Mouse (Mus musculus) heart, postnatal 0 days (tissue): ENCODE data around the gene Cacna2d4.

Experiments
- CTCF ChIP-seq: IDR thresholded peaks from 2 replicates; pipeline ENCODE4 v1.5.1; 2016; ENCODE audit warnings: antibody characterized with exemption, control low read depth, low read depth
- EP300 ChIP-seq: IDR thresholded peaks from 2 replicates; pipeline ENCODE4 v1.6.1; 2016; ENCODE audit warnings: antibody characterized with exemption, low read depth

- TF ChIP-seq CTCF (no peak), EP300 (no peak)
Observed at GRCm38 (mm10) chr6:119204915-119205314, 31.4 kb upstream of the Cacna2d4 start.
